Mouse (Mus musculus): Measurements from ENCODE around the gene Olfr578. TPM values are rescaled to one million over a fixed set of nuclear protein-coding genes. Genes with fewer than 3 reads are reported as not detected.
A peak's percentile ranks its signal among the peaks of the same experiment; 100 is the strongest.

The Olfr578 gene
- polyA plus RNA-seq (2012; rRNA removed): not detected in 2 replicates

DNA sequence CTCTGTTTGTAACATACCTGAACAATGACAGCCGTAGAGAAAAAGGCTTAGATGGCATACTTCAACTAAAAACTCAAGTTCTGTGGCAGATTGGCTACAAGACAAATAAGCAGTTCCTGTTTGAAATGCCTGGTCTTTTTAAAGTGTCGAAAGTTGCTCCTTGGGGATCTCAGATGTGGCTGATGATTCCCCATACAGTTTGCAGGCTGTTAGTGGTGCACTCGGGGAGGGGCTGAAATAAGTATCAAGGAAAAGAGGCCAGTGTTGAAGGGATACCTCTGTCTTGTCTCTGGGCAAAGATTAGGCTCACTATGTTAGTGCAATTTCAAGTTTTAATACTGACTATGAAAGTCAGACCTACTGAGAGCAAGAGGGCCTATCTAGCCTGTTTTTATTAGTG, at the start of gene Olfr578:
Gene Olfr578, minus strand, starts transcription at position 101 of the 400 bp plus-strand sequence.
- DNase-seq (ENCODE audit: extremely low spot score in 1 of 2, low spot score in 1 of 2): no peak

DNA sequence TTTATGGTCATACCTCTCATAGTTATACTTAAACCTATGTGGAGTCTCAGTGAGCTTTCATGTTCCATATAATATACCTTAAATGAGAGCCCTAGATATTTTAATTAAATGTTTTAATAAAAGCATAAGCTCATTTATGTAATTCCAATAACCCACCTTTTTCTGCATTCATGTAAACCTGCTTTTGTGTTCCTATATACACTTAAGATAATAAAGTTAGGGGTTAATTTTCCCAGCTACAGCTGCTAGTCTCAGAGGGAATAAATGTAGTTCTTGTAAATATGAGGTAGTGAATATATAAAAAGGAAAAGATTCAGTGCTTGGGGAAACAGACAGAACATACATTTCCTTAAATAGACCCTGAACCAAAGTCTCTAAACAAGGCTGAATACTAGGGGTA, 48.6 kb upstream of the Olfr578 start, which contains the start of gene Olfr582:
Gene Olfr582, plus strand, starts transcription at position 301 of the 400 bp plus-strand sequence.
- DNase-seq (ENCODE audit: extremely low spot score in 1 of 2, low spot score in 1 of 2): no peak

DNA sequence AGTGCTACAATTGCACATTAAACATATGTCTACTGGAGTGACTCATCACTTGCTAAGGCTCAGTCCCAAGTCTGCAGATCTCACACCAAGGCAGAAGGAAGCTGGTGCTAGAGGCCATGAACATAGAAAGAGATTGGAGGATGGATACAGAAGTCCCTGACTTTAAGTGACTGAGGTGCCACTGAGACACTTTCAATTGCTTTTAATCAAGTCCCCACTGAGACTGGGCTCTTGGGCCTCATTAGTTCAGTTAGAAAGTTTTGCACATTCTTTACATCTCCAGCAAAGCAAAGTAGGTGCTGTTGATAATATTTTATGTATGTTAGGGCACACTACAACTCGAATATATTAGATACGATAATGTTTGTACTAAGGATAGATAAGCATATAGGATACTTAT, 13.3 kb downstream of the Olfr578 start, which contains the start of gene Olfr577:
Gene Olfr577, minus strand, starts transcription at position 101 of the 400 bp plus-strand sequence.
- no peak for DNase-seq (ENCODE audit: extremely low spot score in 1 of 2, low spot score in 1 of 2)

DNA sequence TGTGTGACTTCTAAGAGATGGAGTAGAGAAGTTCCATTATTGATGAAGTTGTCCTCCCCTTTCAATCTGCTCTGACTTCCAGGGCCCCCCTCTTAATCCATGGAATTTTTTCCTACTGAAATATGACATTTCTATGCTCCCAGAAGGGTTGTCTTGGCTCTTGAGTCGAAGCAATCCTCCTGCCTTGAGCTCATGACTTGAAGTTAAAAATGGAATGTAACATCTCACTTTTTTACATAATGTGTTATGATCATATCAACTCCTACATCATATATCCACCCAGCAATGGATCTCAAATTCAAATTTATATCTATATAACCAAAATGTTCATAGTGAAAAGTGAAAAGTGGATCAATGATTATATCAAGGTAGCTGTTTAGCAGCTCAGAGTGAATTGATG, 14.7 kb downstream of the Olfr578 start:
- peak in 1 of 2 experiments; percentile 5 for DNase-seq (ENCODE audit: extremely low spot score in 1 of 2, low spot score in 1 of 2)

DNA sequence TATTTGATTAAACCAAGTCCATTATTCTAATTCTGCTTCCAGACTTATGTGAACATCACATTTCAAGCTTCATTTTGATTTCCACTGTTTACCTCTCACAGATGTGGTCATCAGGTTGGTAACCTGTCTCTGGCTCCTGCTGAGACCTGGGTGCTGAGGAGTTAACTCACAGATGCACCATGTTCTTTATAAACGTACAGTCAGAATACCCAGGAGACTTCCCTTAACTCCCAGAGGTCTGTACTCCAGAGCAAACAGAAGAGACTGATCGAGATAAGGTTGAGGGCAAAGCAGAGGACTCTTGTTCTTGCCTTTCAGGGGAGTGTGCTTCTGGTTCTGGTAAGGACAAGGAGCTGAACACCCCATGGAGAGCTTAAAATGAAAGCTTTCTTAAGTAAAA, 26.8 kb downstream of the Olfr578 start, which contains the start of gene Olfr576:
Gene Olfr576, plus strand, starts transcription at position 301 of the 400 bp plus-strand sequence.
- DNase-seq (ENCODE audit: extremely low spot score in 1 of 2, low spot score in 1 of 2): no peak

DNA sequence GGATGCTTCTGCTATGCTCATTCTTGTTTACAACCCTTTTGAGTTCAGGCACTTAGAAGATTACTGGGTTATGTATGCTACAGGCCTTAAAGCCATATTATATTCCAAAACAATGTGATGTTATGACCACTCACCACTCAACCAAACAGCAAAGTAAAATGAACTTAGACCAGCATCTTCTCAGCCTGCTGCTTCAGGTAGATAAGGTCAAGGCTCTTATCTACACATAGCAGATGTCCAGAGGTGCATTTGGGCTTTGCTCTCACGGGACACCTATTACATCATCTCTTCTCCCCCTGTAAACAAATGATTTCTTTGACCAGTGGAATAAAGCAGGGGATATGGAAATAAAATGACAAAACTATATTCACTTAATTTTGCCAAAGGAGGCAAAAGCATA, 30.5 kb downstream of the Olfr578 start, which contains the start of gene Olfr575:
Gene Olfr575, minus strand, starts transcription at position 183 of the 400 bp plus-strand sequence.
- DNase-seq (ENCODE audit: extremely low spot score in 1 of 2, low spot score in 1 of 2): no peak

DNA sequence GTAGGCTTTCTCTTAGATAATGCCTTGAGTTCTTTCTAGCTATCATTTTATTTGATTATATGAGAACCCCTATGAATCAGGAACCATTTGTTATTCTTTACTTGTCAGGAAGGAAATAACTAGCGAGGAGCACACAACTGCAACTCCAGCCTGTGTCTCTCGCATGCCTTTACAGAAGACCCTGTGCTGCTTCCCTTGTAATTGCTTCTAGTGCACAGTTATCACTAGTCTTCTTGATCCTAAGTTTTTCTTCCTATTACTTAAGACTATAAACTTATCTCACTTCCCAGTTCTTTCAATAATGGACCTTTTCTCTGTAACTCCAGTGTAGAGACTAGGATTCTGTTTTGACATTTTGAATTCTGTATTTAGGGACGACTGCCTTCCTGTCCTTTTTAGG, 31.0 kb downstream of the Olfr578 start:
- DNase-seq (ENCODE audit: extremely low spot score in 1 of 2, low spot score in 1 of 2): no peak

DNA sequence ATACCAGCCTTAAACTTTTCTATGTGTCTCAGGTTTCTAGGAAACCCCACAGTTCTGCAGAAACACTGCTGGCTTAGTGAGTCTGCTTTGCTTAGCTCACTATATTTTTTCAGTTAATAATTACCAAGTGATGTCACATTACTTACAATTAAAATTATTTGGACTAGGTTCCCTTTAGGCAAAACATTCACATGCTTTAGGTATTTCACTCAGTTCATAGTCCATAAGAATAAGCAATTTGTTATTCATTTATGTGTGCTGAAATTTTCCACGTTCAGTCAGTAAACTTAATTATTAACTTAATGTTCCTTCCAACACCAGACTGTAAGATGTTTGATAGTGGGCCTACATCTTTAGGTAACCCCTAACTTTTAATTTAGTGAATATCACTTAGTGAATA, 38.4 kb downstream of the Olfr578 start:
- DNase-seq (ENCODE audit: extremely low spot score in 1 of 2, low spot score in 1 of 2): no peak

DNA sequence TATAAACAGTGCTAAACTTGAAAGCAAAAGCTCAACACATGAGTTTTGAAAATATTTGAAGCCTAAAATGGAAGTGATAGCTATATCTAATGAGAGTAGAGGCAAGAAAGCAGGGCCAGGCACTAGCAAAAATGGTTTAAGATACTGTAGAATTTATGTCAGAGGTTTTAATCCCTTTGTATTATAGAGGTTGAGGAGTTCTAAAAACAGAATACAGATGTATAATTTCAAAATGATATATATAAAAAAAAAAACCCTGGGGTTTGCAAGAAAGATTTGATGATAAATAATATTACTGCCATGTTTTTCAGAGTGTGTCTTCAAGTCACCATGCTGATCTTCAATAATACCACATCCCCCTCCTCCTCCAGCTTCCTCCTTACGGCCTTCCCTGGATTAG, 41.0 kb downstream of the Olfr578 start, which contains the start of gene Olfr574:
Gene Olfr574, plus strand, starts transcription at position 301 of the 400 bp plus-strand sequence.
- no peak for DNase-seq (ENCODE audit: extremely low spot score in 1 of 2, low spot score in 1 of 2)

DNA sequence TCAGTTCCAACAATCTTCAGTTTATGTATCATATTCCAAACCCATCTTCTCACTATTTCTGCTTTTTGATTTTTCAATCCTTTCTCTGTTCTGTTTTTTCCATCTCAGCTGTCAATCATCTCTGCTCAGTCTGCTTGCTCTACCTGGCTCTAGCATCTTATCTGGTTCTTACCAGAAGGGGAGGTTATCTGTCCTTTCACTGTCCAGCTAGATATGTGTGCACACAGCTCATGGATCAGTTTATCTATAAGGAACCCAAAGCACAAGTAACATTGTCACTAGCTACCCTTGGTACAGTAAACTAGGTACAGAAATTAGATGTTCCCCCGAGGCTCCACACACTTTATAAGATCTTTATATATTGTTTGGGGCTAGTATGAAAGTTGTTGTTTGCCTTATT, 45.7 kb downstream of the Olfr578 start:
- DNase-seq (ENCODE audit: extremely low spot score in 1 of 2, low spot score in 1 of 2): no peak

DNA sequence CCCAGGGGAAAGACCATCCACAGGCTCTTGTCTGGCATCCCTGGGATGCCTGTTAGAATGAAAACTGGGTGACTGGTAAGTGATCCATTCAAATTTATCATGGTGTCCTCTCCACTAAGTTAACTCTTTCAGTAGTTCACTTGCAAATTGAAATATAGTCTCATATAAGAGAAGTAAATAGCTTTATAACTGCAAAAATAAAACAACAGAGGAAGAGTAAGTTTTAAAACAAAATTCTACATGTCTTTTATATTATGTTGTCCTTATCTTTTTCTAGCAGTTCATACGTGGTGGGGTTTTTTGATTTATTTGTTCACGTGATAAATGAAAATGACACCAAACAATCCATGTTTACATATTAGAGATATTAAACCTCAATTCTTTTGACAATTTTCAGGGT, 46.6 kb downstream of the Olfr578 start, which contains the start of gene Olfr573-ps1:
Gene Olfr573-ps1, minus strand, starts transcription at position 101 of the 400 bp plus-strand sequence.
- no peak for DNase-seq (ENCODE audit: extremely low spot score in 1 of 2, low spot score in 1 of 2)

Other genes starting within 250 kb of the Olfr578 start
- gene Olfr560, start 230.0 kb downstream of the Olfr578 start, polyA plus RNA-seq (2012; rRNA removed): 0.14 and 0.21 TPM in 2 replicates
- 4.4 and 5.7 TPM in 2 replicates for gene Olfr78, start 229.9 kb downstream of the Olfr578 start, polyA plus RNA-seq (2012; rRNA removed)
- not detected in 2 replicates for gene Olfr561, start 218.1 kb downstream of the Olfr578 start, polyA plus RNA-seq (2012; rRNA removed)
- not detected in 2 replicates for gene Olfr564, start 185.8 kb downstream of the Olfr578 start, polyA plus RNA-seq (2012; rRNA removed)
- gene Olfr566, start 130.6 kb downstream of the Olfr578 start, polyA plus RNA-seq (2012; rRNA removed): 0.11 TPM in 1 of 2 replicates, not detected in the other
- not detected in 2 replicates for gene Olfr568, start 112.2 kb downstream of the Olfr578 start, polyA plus RNA-seq (2012; rRNA removed)
- not detected in 2 replicates for gene Olfr569, start 98.4 kb downstream of the Olfr578 start, polyA plus RNA-seq (2012; rRNA removed)
- gene Olfr570, start 94.7 kb downstream of the Olfr578 start, polyA plus RNA-seq (2012; rRNA removed): not detected in 2 replicates
- gene Olfr571, start 71.8 kb downstream of the Olfr578 start, polyA plus RNA-seq (2012; rRNA removed): not detected in 2 replicates
- gene Olfr572, start 64.9 kb downstream of the Olfr578 start, polyA plus RNA-seq (2012; rRNA removed): not detected in 2 replicates
- not detected in 2 replicates for gene Olfr573-ps1, start 46.7 kb downstream of the Olfr578 start, polyA plus RNA-seq (2012; rRNA removed)
- not detected in 2 replicates for gene Olfr574, start 40.9 kb downstream of the Olfr578 start, polyA plus RNA-seq (2012; rRNA removed)
- gene Olfr575, start 30.5 kb downstream of the Olfr578 start, polyA plus RNA-seq (2012; rRNA removed): not detected in 2 replicates
- not detected in 2 replicates for gene Olfr576, start 26.7 kb downstream of the Olfr578 start, polyA plus RNA-seq (2012; rRNA removed)
- gene Olfr577, start 13.4 kb downstream of the Olfr578 start, polyA plus RNA-seq (2012; rRNA removed): not detected in 2 replicates
- gene Olfr582, start 48.7 kb upstream of the Olfr578 start, polyA plus RNA-seq (2012; rRNA removed): not detected in 2 replicates
- gene Olfr583, start 62.0 kb upstream of the Olfr578 start, polyA plus RNA-seq (2012; rRNA removed): not detected in 2 replicates
- 0.13 TPM in 1 of 2 replicates, not detected in the other for gene Olfr584, start 92.6 kb upstream of the Olfr578 start, polyA plus RNA-seq (2012; rRNA removed)
- not detected in 2 replicates for gene Olfr585, start 108.4 kb upstream of the Olfr578 start, polyA plus RNA-seq (2012; rRNA removed)
- not detected in 2 replicates for gene Olfr586, start 136.3 kb upstream of the Olfr578 start, polyA plus RNA-seq (2012; rRNA removed)
- not detected in 2 replicates for gene Olfr588-ps1, start 151.6 kb upstream of the Olfr578 start, polyA plus RNA-seq (2012; rRNA removed)
- not detected in 2 replicates for gene Olfr589, start 167.0 kb upstream of the Olfr578 start, polyA plus RNA-seq (2012; rRNA removed)
- 0.11 TPM in 1 of 2 replicates, not detected in the other for gene Olfr591, start 189.0 kb upstream of the Olfr578 start, polyA plus RNA-seq (2012; rRNA removed)
- not detected in 2 replicates for gene Olfr592, start 195.5 kb upstream of the Olfr578 start, polyA plus RNA-seq (2012; rRNA removed)
- not detected in 2 replicates for gene Olfr593, start 222.5 kb upstream of the Olfr578 start, polyA plus RNA-seq (2012; rRNA removed)
- not detected in 2 replicates for gene Olfr594, start 227.7 kb upstream of the Olfr578 start, polyA plus RNA-seq (2012; rRNA removed)

Measured in frontal cortex, adult 2 months (tissue).